Mouse (Mus musculus) liver, embryonic 12.5 days (tissue): ENCODE data around the gene Vmn1r11. TPM values are rescaled to one million over a fixed set of nuclear protein-coding genes. Genes with fewer than 3 reads are reported as not detected.

Source experiments
- ATAC-seq: fragments of 200-750 bp; cut with Nextera tagmentation; 2 replicates; pipeline ENCODE4 v1.8.0; 2017; ENCODE audit warnings: moderate number of reproducible peaks, mild to moderate bottlenecking, moderate library complexity
- H3K27ac ChIP-seq: fragments of 300-500 bp; sonication (generic); 2 replicates; pipeline ENCODE4 v1.5.1; 2016; ENCODE audit warnings: mild to moderate bottlenecking
- H3K27me3 ChIP-seq: fragments of 300-500 bp; sonication (generic); replicated peaks from 2 replicates; pipeline ENCODE4 v1.6.1; 2016; ENCODE audit warnings: mild to moderate bottlenecking, moderate library complexity
- H3K36me3 ChIP-seq: fragments of 300-500 bp; sonication (generic); 2 replicates; pipeline ENCODE4 v1.6.1; 2016; ENCODE audit warnings: mild to moderate bottlenecking, moderate library complexity
- H3K4me1 ChIP-seq: fragments of 300-500 bp; sonication (generic); 2 replicates; pipeline ENCODE4 v1.6.1; 2016
- H3K4me2 ChIP-seq: fragments of 300-500 bp; sonication (generic); 2 replicates; pipeline ENCODE4 v1.6.1; 2016; ENCODE audit warnings: mild to moderate bottlenecking, moderate library complexity
- H3K4me3 ChIP-seq: fragments of 300-500 bp; sonication (generic); 2 replicates; pipeline ENCODE4 v1.5.1; 2016; ENCODE audit warnings: mild to moderate bottlenecking, moderate library complexity
- H3K9ac ChIP-seq: fragments of 300-500 bp; sonication (generic); 2 replicates; pipeline ENCODE4 v1.6.1; 2016; ENCODE audit warnings: mild to moderate bottlenecking, moderate library complexity
- H3K9me3 ChIP-seq: fragments of 300-500 bp; sonication (generic); replicated peaks from 2 replicates; pipeline ENCODE4 v1.6.1; 2016; ENCODE audit warnings: mild to moderate bottlenecking, moderate library complexity
- WGBS: fragments of 180-500 bp; shearing (Covaris S2); methylation state at CpG from one replicate; pipeline ENCODE4 v1.1.7; 2016; ENCODE audit not compliant: insufficient replicate concordance; 5-methylcytosine and 5-hydroxymethylcytosine counted together
- polyA plus RNA-seq: library from polyadenylated mRNA; unstranded; fragments of >200 nt; fragmentation: Nextera tagmentation; extraction: Ambion mirVana; gene quantifications from 2 replicates; pipeline ENCODE4 v1.2.1, GENCODE M21; 2016

The Vmn1r11 gene
- polyA plus RNA-seq = not detected in 2 replicates

DNA sequence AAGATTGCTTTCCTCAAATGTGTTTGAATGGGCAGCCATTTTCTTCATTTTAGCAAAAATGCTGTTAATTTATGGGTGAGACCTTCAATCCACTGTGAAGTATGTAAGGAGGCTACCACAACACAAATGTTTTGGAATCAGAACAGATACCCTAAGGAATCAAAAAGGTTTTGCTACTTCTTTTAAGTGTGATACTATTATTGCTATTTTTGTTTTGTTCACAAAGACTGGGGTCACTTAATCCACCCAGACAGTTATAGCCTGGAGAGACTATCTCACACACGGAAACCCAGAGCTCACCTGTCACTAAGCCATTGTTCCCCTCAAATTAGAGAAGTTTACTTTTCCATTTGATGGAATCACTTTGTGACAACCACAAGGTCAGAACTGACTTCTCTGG is at the start of gene Vmn1r11:
Gene Vmn1r11, plus strand, starts transcription at position 301 of the 400 bp plus-strand sequence.
- 55% methylated on average over 1 of the region's 1 CpGs for WGBS

DNA sequence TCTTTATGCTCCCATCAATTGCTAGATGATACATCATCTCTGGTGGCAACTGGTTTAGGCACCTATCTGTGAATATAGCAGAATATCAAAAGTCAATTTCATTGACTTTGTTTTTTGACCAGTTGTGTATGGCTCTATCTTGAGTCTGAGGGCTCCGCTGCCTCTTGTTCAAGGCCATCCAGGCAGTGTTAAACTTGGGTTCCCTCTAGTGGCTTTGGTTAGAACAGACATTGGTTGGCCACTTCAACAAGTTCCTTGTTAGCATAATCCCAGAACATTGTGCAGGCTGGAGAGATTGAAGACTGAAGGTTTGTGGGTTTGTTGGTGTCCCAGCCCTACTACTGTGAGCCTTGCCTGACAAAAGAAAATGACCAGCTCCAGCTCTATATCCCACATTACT is 26.9 kb upstream of the Vmn1r11 start:
- 53% methylated on average over 1 of the region's 1 CpGs for WGBS
- Histone ChIP-seq H3K27ac (no peak overlapping the region), H3K4me2 (no peak overlapping the region), H3K4me3 (no peak overlapping the region), H3K36me3 (no peaks in the 10 kb centered on the region), H3K4me1 (no peaks in the 10 kb centered on the region), H3K9ac (no peak overlapping the region), H3K9me3 (no peaks in the 10 kb centered on the region), H3K27me3 (no peaks in the 10 kb centered on the region)
- no peak for ATAC-seq

More for the DNA sequence above, at the start of gene Vmn1r11:
- Histone ChIP-seq H3K9ac (no peak within 1 kb of the TSS), H3K4me3 (no peak within 1 kb of the TSS), H3K27me3 (no peaks in the 10 kb centered on the region), H3K4me2 (no peak within 1 kb of the TSS), H3K9me3 (no peaks in the 10 kb centered on the region), H3K36me3 (no peaks in the 10 kb centered on the region), H3K27ac (no peak within 1 kb of the TSS), H3K4me1 (no peaks in the 10 kb centered on the region)
- ATAC-seq = no peak

DNA sequence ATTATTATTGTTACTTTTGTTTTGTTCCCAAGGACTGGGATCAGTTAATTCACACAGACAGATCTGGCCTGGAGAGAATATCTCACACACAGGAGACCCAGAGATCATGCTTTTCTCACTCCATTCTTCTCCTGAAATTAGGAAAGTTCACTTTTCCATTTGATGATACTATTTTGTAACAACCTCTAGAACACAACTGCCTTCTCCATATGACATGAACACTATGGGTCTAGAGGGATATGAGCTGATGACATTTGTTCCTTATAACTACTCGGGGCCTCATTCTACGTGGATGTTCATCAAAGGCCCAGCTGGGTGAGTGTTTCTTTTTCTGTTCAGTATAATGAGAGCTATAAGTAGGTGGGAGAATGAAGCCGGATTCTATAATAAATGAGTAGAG is 24.1 kb upstream of the Vmn1r11 start, which contains the start of gene Vmn1r10:
Gene Vmn1r10, plus strand, starts transcription at position 301 of the 400 bp plus-strand sequence.
- Histone ChIP-seq H3K4me2 (no peak within 1 kb of the TSS), H3K27ac (no peak within 1 kb of the TSS), H3K4me1 (no peaks in the 10 kb centered on the region), H3K36me3 (no peaks in the 10 kb centered on the region), H3K9ac (no peak within 1 kb of the TSS), H3K27me3 (no peaks in the 10 kb centered on the region), H3K9me3 (no peaks in the 10 kb centered on the region), H3K4me3 (no peak within 1 kb of the TSS)
- 55% methylated on average over 3 of the region's 3 CpGs for WGBS
- no peak for ATAC-seq

DNA sequence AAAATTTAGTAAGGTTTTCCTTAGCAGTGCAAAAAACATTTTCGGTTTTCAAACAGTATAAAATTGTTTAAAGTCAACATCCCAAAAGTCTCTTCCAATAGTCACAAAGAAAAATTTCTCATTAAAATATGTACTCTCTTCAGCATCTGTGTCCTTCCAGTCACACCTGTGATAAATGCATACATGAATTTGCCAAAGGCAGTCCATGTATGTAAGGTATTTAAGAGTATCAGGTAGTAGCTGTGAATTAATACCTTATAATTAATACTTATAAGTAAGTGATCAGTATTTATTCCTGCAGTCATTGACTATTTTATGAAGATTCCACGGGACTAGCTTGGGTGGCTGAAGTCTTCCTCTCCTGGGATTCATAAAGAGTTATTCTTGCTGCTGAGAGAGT is 23.4 kb downstream of the Vmn1r11 start, which contains the start of gene Vmn1r12:
Gene Vmn1r12, plus strand, starts transcription at position 301 of the 400 bp plus-strand sequence.
- Histone ChIP-seq H3K4me2 (no peak within 1 kb of the TSS), H3K4me1 (no peaks in the 10 kb centered on the region), H3K36me3 (no peaks in the 10 kb centered on the region), H3K4me3 (no peak within 1 kb of the TSS), H3K27me3 (no peaks in the 10 kb centered on the region), H3K9ac (no peak within 1 kb of the TSS), H3K9me3 (no peaks in the 10 kb centered on the region), H3K27ac (no peak within 1 kb of the TSS)
- no peak for ATAC-seq
- WGBS = 51% methylated on average over 2 of the region's 2 CpGs

Other genes with a start within 250 kb of the Vmn1r11 start
- gene Nt5c3, start 209.5 kb upstream of the Vmn1r11 start, polyA plus RNA-seq = 216 and 218 TPM in 2 replicates
- 0.13 and 0.29 TPM in 2 replicates for gene Vmn1r4, start 209.4 kb upstream of the Vmn1r11 start, polyA plus RNA-seq
- not detected in 2 replicates for gene Vmn1r5, start 163.2 kb upstream of the Vmn1r11 start, polyA plus RNA-seq
- gene Vmn1r6, start 136.2 kb upstream of the Vmn1r11 start, polyA plus RNA-seq = not detected in 2 replicates
- not detected in 2 replicates for gene Vmn1r7, start 108.1 kb upstream of the Vmn1r11 start, polyA plus RNA-seq
- gene Vmn1r8, start 101.2 kb upstream of the Vmn1r11 start, polyA plus RNA-seq = not detected in 2 replicates
- gene Vmn1r9, start 66.7 kb upstream of the Vmn1r11 start, polyA plus RNA-seq = not detected in 2 replicates
- gene Vmn1r10, start 24.0 kb upstream of the Vmn1r11 start, polyA plus RNA-seq = not detected in 2 replicates
- gene Vmn1r12, start 23.5 kb downstream of the Vmn1r11 start, polyA plus RNA-seq = not detected in 2 replicates
- not detected in 2 replicates for gene Vmn1r13, start 69.8 kb downstream of the Vmn1r11 start, polyA plus RNA-seq
- gene Vmn1r14, start 98.2 kb downstream of the Vmn1r11 start, polyA plus RNA-seq = not detected in 2 replicates
- gene Vmn1r15, start 124.5 kb downstream of the Vmn1r11 start, polyA plus RNA-seq = not detected in 2 replicates
- not detected in 2 replicates for gene Vmn1r16, start 196.0 kb downstream of the Vmn1r11 start, polyA plus RNA-seq
- not detected in 2 replicates for gene Vmn1r17, start 230.3 kb downstream of the Vmn1r11 start, polyA plus RNA-seq